Mouse (Mus musculus): ENCODE results near the gene Crnkl1. TPM values are rescaled to one million over a fixed set of nuclear protein-coding genes. Genes with fewer than 3 reads are reported as not detected.
"Not testable (repeated sequence)": the region's sequence is repeated elsewhere in the genome, so short reads cannot be mapped to it uniquely, and the experiment has no call there.

Gene Crnkl1
- total RNA-seq, 4 experiments from 2014 or later, result 13.5 to 17.8 (median 14.6) TPM

GRCm38 (mm10) chr2:145920941-145921650, 13.7 kb downstream of the Crnkl1 start:
- DNase-seq (ENCODE audit: low spot score in 2 of 2), result no peak

GRCm38 (mm10) chr2:145905884-145906283, 28.9 kb downstream of the Crnkl1 start:
- not testable (repeated sequence) for DNase-seq (ENCODE audit: low spot score in 2 of 2)

- no peak for DNase-seq (ENCODE audit: low spot score in 2 of 2)
Measured at GRCm38 (mm10) chr2:145905156-145905555, 29.7 kb downstream of the Crnkl1 start.

- DNase-seq (ENCODE audit: low spot score in 2 of 2), result no peak
Measured at GRCm38 (mm10) chr2:145903983-145904616, 30.7 kb downstream of the Crnkl1 start.

- DNase-seq (ENCODE audit: low spot score in 2 of 2), result peak; percentile 82 to 83
Measured at GRCm38 (mm10) chr2:145903061-145903901, 31.5 kb downstream of the Crnkl1 start.

- DNase-seq (ENCODE audit: low spot score in 2 of 2), result no peak
Measured at GRCm38 (mm10) chr2:145901861-145902260, 33.0 kb downstream of the Crnkl1 start, which contains the start of gene Naa20. Gene Naa20, plus strand, starts transcription at chr2:145902099.

- not testable (repeated sequence) for DNase-seq (ENCODE audit: low spot score in 2 of 2)
Measured at GRCm38 (mm10) chr2:145900318-145900717, 34.5 kb downstream of the Crnkl1 start.

- no peak for DNase-seq (ENCODE audit: low spot score in 2 of 2)
Measured at GRCm38 (mm10) chr2:145898106-145898505, 36.7 kb downstream of the Crnkl1 start.

GRCm38 (mm10) chr2:145893756-145894155, 41.1 kb downstream of the Crnkl1 start:
- no peak for DNase-seq (ENCODE audit: low spot score in 2 of 2)

- DNase-seq (ENCODE audit: low spot score in 2 of 2), result no peak
Measured at GRCm38 (mm10) chr2:145890571-145890970, 44.2 kb downstream of the Crnkl1 start.

GRCm38 (mm10) chr2:145888766-145889480, 45.9 kb downstream of the Crnkl1 start:
- DNase-seq (ENCODE audit: low spot score in 2 of 2), result no peak

GRCm38 (mm10) chr2:145887937-145888765, 46.7 kb downstream of the Crnkl1 start:
- DNase-seq (ENCODE audit: low spot score in 2 of 2), result peak; percentile 67 to 70

- DNase-seq (ENCODE audit: low spot score in 2 of 2), result peak; percentile 50 to 69
Measured at GRCm38 (mm10) chr2:145884913-145885785, 49.7 kb downstream of the Crnkl1 start.

- DNase-seq (ENCODE audit: low spot score in 2 of 2), result no peak
Measured at GRCm38 (mm10) chr2:145884036-145884912, 50.5 kb downstream of the Crnkl1 start.

- DNase-seq (ENCODE audit: low spot score in 2 of 2), result no peak
Measured at GRCm38 (mm10) chr2:145882398-145882797, 52.4 kb downstream of the Crnkl1 start.

- DNase-seq (ENCODE audit: low spot score in 2 of 2), result no peak
Measured at GRCm38 (mm10) chr2:145881932-145882331, 52.9 kb downstream of the Crnkl1 start.

GRCm38 (mm10) chr2:145880887-145881747, 53.7 kb downstream of the Crnkl1 start:
- no peak for DNase-seq (ENCODE audit: low spot score in 2 of 2)

All from gastrocnemius, adult 8-10 months (tissue).